Mouse (Mus musculus): ENCODE measurements around the gene Ntmt1.

- TF ChIP-seq GATA1 (IDR thresholded peaks at IDR 0.05; ENCODE audit: borderline replicate concordance, low read length) (no peak), FLI1 (IDR thresholded peaks at IDR 0.05; ENCODE audit: low read length) (no peak)
Measured at GRCm38 (mm10) chr2:30807147-30807647, 429 bp upstream of the Ntmt1 start.
